Mouse (Mus musculus): ENCODE results near the gene Rgs8. TPM values are rescaled to one million over a fixed set of nuclear protein-coding genes. Genes with fewer than 3 reads are reported as not detected.

The Rgs8 gene
- 1 to 10 TPM in 1 of 2 experiments, under 1 TPM in 1; 0.99 to 1.2 TPM for total RNA-seq (2021)
- long read RNA-seq, experiment 1, partial matches to known transcripts, result 0 of 1 reads
- long read RNA-seq, experiment 1, other reads (novel, unspliced or antisense), result 1 of 1 reads
- long read RNA-seq, experiment 2, partial matches to known transcripts, result 0 of 1 reads
- long read RNA-seq, experiment 2, other reads (novel, unspliced or antisense), result 1 of 1 reads

DNA sequence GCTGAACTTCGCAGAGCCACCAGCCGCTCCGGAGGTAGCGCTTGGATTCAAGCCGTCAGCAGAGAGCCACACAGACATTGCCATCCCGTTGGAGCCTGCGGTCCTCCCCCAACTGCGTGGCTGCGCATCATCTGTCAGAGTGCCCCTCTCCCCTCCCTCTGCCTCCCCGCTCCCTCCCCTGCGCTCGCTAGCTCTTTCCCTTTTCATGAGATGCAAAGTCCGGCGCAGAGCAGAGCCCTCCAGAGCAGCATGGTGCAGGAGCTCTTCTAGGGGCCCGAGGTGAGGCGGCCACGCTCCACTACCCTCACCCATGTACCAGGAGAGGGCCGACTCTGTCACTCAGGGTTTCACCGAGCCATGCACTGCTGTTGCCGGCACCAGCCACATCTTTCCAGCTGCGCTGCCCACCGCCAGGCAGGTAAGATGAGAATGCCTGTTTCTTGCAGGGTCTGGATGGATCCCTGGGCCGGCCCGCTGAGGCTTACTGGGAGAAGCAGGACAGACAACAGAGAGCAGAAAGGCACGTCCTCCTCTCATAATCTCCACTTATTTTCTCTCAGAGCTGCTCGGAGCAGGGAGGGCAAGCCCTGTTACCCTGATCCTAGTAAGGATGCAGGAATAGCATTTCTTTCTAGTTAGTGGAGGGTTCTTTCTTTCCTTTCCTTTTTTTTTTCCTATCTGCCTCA lies at the start of gene Rgs8:
Gene Rgs8, plus strand, starts transcription at position 88 of the 686 bp plus-strand sequence.
- DNase-seq, result no peak

DNA sequence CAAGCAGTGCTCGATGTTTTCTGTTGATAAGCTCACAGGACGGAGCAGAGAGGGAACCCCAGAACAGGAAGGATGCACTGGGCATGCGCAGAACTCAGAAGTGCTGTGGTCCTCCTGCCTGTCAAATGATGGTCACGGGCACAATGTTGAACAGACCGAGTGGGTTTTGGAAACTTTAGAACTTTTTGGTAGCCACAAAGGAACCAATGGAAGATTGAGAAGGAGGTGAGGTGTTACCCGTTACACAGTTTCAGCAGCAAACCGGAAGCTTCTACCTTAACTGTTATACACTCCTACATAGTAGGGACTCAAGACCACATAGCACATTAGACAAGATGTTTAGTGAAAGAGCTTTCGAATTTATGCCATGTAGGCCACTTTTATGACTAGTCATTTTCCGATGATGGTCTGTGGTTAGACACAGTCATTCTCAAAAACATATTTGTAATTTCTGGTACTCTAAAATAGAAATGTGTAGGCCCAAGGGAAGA lies 35.4 kb upstream of the Rgs8 start:
- no peak for DNase-seq

DNA sequence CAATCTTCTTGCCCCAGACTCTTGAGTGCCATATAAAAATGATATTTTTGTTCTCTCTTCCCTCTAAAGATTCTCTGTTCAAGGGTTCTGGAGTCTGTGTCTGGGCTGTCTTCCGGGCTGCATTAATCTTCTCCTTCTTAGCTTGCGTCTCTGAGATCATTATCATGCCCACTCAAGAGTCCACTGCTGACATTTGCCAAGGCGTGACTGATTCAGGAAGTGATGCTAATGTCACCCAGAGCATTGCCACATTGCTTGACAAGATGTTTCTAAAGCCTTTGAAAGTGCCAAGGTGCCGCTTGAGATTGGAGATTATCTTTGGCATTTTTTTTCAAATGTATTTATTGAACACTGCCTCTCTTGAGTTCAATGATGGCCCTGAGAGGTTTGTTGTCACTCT lies 29.8 kb upstream of the Rgs8 start:
- no peak for DNase-seq

DNA sequence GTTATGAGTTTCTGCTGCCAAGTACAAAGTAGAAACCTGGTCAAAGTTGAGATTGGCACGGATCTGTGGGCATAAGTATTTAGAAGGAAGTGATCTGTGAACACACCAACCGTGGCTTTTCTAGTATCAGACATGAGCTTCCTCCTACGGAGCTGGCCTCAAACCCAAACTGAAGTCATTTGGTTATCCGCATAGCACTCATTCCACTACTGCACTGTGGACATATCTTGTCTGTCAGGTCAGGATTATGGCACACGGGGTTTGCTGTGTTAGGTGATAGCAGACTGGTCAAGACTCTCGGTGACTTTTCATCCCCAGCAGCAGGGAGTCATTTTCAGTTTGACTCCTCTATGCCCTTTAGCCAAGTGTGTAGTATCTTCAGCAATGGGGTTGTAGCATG lies 20.1 kb upstream of the Rgs8 start:
- no peak for DNase-seq

DNA sequence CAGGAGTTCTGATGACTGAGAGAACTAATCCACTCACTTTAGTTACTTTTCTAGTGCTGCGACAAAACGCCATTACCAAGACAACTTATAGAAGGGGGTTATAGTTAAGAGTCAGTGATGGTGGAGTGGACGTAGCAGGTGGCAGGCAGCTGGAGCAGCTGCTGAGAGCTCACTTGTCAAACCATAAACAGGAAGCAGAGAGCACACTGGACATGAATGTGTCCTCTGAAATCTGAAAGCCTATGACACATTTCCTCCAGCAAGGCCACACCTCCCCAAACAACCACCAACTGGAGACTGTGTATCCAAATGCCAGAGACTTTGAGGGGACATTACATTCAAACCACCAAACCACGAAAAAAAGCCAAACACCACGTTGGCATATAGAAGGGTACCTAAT lies 17.8 kb upstream of the Rgs8 start:
- no peak for DNase-seq

DNA sequence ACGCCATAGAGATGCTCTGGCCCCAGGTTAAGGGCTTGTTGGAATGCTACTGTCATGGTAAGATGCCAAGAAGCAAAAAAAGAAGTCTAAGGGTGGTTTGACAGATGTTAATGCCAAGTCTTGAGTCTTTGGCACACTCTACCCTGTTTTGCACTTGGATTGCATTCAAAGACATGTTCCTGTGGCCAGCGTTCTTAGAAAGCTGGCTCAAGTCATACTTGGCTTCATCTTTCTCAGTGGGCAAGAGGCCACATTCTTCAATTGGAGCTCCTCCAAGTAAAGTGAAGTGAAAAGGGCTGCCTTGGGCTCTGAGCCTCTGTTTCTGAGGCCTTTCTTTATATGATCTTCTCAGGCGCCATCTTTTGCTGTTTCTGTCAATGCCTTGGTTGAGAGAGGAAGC lies 17.3 kb upstream of the Rgs8 start:
- peak; percentile 67 for DNase-seq

DNA sequence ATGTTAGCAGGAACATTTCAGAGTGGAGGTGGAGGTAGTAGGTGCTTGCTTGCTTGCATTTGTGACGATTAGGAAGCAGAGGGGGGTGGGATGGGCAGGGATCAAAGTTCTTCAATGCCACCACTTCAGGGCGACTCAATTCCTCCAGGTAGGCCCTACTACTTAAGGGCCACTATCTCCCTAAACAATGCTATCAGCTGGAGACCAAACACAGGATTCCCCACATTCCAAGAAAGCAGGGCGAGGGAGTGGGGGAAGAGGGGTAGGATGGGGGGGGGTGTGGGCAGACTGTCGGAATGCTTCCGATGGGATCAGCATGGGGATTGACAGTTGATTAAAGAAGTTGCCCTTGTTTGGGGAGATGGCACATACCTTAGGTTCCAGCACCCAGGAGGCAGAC lies 16.0 kb upstream of the Rgs8 start:
- no peak for DNase-seq

DNA sequence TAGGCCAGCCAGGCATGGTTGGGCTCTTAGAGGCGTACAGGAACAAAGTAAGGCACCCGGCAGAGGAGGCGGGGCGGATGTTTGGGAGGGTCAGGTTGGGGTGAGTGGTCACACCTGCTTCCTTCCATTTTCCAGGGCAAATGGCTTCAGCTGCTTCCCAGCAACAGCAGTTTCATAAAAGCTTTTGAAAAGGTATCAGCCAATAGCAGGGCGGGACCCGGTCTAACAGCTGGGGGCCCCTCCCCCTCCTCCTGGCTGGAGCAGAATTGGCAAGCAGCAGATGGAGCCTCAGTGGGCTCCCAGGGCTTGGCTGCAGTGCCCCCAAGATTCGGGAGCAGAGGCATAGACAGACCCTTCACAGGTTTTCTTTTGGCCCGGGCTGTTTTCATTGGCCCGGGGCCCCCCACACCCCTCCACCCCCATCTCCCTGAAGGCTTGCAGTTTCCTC lies 11.3 kb upstream of the Rgs8 start:
- peak; percentile 70 for DNase-seq

DNA sequence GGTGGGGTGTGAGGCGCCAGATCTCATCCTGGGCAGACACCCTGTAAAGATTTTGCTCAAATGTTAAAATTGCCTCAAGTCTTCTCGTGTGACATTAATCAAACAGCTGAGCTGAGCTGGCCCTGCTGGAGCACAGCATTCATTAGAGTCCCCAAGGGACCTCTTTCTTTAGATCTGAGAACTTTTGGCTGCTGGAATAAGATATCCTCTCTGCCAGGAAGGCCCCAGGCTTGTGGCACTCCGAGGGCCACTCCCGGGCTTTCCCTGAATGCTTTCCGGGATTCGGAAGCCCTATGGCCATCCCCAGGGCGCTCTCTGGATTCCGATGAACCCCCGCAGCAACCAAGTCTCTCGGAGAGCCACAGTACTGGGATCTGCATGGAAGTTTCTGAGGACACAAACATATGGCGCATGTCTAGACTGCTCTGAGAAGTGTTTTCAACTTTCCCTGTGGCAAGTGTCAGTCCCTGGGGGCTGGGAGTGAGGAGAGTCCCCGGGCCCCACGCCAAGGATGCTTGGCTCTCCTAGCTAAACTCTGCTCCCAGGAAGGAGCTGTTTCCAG lies 10.8 kb upstream of the Rgs8 start:
- peak; percentile 83 for DNase-seq

DNA sequence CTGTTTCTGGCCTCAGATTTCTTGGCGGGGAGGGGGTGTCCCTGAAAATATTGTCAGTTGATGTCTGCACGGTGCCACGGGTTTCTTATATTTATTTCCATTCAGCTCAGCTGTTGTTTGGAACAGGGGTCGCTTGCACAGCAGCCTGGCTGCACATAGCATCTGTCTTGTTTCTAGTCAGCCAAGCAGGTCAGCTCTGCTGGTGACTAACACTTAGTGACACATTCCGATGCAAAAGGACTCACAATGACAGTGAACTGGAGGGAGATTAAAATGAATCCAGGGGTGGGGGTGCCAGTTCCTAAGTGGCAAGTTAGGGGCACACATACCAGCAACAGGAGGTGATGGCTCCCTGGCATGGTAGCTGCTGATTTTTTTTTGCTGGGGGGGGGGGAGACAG lies 849 bp downstream of the Rgs8 start:
- DNase-seq, result no peak

DNA sequence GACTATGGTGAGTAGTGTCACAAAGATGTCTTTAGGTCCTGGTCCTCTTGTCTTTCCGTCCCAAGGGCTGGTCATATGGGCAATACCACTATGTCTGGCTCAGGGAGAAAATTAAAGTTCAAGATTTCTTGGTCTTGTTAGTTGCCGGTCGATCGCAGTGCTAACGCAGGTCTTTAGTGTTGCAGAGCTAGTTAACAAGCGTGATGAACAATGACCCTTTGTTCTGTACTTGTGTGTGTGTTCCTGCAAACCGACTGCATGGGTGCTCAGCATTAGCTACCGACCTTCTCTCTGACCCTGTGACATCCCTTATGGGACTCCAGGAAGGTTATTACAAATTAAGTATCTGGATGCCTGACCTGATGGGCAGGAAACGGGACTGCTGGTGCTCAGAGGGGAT lies 6.8 kb downstream of the Rgs8 start:
- no peak for DNase-seq

DNA sequence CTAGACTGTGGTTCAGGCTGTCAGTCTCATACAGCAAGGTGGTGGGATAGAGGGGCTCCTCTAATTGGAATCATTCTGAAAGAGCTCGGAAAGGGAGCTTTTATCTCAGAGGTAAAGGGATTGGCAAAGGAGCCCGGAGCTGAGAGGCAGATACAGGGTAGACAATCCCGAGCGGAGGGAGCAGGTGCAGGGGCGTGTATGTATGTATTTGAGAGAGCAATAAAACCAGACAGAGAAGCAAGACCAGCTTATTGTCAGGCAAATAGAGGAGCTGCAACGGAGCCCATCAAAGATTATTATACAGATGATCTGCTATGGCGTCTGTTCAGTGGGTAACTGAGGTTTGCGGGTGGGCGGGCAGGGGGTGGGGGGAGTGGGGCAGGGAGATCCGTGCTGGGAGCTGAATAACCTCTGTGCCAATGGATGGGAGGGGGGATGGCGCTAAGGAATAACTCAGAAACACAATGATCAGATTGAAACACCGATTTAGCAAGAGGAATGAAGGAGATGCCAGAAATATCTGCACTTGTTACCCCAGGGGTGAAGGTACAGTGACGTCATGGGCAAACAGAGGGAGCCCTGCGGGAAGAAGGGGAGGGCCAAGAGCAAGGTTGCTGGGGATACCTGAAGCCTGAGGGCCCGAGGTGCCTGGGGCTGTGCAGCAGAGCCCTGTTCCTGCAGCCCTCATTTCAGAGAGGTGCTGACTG lies 8.3 kb downstream of the Rgs8 start:
- DNase-seq, result no peak

DNA sequence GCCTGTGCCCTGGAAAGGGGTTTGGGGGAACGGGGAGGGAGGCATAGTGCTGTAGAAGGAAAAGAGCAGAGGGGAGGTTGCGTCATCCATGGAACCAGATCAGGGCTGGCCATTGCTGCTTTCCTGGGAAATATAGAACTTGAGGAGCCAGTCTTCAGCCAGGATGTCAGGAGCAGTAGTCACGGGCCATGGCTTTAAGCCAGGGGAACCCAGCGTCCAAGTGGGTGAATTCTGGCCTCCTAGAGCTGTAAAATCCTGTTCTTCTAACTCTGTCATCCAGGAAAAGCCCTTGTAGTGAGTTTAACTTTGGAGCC lies 8.8 kb downstream of the Rgs8 start:
- DNase-seq, result no peak

DNA sequence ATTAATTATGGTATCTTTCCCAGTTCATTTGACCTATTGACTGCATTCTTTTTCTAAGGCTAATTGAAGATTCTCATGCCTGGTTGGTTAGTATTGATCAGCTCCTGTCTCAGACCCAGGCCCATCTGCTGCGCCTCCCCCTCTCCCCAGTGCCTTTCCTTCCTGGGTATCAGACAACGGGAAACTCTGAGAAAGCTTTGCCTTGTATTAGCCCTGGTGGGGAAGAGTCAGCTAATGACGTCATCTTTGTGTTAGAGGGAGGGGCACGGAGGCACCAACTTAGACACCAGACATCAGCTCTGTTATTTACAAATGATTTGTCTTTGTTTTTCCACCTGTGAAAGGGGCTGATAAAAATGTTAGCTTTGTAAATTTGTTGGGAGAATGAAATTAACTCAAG lies 9.5 kb downstream of the Rgs8 start:
- DNase-seq, result no peak

DNA sequence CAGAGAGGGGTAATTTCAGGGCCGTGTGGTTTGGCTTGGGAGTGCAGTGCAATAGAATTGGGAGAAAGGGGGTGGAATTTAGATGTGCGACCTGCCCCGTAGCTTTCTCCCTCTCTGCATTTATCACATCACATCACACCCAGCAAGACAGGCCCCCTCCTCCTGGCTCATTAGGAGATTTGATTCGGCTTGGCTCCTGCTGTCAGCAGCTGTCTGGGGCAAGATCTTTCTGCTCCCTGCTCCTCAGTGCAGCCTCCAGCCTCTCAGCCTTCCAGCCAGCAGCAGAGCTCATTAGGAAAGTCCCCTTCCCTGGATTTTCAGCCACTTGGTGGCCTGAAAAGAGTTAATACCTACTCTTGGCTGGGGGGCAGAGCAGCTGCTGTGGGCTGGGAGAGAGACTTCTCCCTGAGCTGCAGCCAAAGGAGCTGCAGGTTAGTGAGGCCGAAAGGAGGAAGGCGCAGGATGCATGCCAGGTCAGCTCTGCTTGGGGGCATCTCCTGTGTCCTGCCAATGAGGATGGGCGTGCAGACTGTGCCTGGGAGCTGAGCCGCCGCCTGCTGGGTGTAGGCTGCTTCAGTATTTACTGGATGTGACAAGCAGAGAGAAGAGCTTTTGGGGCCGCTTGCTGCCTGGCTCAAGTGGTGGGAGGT lies 12.4 kb downstream of the Rgs8 start:
- peak; percentile 32 for DNase-seq

DNA sequence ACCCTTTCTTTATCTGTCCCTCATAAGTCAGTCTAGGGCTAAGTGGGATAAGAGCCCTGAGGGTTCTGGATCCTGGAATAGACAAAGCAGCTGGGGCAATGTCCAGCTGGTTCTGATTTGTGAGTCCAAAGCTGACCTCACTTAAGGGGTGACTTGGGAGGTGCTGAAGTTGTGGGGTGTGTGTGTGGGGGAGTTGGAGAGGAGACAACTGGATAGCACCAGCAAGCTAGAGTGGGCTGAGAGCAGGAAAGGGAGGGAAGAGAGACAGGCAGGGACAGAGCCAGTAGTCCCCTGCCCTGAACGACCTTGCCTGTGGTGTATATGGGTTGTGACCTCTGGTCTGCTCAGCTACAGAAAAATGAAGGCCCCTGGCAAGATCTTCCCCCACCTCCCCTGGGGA lies 13.4 kb downstream of the Rgs8 start:
- no peak for DNase-seq

DNA sequence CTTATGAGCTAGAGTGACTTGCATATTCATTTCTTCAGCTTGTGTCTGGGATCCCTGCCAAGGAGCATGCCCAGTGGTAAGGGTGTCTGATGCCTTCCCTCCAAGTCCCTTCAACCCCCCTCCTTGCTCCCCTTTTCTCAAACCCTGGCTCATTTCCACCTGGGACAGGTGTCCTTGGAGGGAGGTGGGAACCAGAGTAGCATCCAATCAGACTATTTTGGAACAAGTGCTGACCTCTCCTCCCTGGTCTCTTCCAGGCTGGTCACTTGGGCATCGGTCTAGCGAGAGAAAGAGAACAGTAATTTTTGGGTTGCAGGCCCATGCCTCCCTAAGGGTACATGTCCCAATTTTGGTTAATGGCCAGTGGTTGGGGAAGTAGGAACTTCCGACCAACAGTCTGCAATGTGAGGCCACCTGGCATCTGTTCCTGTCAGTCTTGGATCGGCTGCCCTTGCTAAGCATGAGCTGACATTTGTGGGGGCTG lies 14.5 kb downstream of the Rgs8 start:
- no peak for DNase-seq

DNA sequence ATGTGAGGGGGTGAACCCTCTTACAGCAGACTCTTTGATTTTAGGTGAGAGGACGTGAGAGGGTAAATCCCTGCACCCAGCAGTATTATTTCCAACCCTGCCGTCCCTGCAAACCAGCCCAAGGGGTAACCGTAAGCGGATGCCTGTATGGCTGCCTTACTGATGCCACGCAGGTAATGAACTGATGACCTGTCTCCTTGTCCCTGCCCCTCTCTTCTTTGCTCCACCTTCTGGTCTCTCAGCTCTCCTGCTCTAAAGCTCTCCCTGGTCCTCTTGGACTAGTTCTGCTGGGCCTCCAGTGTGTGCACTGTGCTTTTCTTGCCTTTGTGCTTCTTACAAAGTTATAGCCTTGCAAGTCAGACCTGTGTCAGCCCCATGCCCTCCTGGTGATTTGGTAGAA lies 15.0 kb downstream of the Rgs8 start:
- DNase-seq, result no peak

DNA sequence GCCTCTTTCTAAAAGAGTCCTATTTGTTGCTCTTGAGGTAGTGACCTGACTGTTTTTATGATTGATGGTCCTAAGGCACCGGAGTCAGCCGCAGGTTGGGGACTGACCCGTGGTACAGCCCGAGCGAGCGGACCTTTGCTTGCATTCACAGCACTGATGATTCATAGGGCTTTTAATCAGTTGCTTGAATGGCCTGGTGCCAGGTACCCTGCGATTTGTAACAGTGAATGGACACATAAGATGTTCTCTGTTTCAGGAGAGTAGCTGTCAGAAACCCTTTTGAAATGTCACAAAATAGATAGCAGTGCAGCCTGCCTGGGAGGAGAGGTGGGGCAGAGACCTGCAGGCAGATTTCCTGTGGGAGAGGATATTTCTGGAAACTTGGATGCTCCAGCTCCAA lies 16.3 kb downstream of the Rgs8 start:
- no peak for DNase-seq

DNA sequence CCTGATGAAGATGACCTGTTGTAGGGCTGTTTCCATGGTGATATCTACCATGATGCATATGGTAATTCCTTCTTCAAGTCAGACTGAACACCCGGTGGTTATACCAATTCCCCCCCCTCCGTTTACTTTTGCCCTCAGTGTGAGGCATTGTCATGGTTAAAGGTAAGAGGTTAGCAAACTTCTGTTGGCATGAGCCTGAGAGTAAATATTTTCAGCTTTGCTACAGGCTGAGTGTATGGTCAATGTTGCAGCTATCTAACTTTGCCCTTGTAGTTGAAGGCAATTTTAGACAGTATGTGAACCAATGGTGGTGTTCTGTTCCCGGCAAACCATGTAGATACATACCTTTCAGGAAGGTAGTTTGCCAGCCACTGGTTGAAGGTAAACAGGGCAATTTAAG lies 16.9 kb downstream of the Rgs8 start:
- DNase-seq, result no peak

DNA sequence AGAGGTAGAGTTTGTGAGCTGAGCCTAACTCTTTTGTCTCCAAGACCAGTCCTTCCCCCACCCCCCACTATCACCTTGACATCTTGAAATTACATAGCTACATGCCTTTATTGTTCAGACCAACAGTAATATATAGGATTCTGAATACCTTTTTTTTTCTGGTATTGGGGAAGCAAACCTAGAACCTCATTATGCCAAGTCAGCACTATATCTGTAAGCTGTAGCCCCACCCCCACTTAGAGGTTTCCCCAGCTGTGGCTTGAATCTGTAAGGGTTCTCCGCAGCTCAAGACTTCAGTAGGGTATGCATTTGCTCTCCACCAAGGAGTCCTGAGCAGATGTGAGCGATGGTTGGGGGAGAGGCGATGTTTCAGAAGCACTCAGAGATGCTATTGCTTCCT lies 18.5 kb downstream of the Rgs8 start:
- no peak for DNase-seq

DNA sequence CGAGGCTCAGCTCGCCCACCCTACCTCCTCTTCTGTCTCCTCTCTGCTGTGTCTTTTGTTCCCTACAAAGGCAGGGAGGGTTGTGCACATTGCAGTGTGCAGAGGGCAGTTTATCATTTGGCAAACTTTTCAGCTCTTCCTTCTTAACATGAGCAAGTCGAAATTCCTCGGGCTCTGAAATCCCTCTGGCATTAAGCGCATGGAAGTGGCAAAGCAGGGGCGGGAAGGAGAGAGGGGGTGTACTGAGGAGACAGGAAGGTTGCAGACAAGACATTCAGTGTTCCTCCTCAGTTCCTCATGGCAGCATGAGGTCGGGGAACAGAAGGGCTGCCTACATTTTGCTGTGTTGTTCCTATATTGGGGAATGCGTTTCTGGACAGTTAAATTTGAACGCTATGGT lies 19.9 kb downstream of the Rgs8 start:
- DNase-seq, result no peak

DNA sequence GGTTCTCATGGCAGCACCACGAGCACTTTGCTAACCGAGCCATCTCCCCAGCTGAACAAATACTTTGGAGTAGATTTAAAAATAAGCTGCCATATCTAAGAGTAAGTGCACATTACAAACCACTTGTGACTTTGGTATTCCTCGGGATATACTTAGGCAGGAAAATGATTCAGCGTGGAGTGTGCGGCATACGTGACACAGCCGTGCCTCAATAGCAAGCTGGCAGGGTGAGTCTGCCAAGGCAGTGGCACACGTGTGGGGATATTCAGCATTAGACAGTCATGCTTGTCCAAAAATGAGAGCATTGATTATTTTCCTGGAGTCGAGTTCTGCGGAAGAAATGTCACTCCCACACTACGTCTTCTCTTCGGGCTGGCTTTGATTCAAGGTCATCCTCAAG lies 21.1 kb downstream of the Rgs8 start:
- no peak for DNase-seq
